Mouse (Mus musculus) bone marrow macrophage, adult 2 months (primary cell): ENCODE data around the gene 4930426L09Rik.

Experiments used
- CTCF ChIP-seq: IDR thresholded peaks from 2 replicates; pipeline ENCODE4 v1.5.1; 2012; ENCODE audit warnings: low read depth, mild to moderate bottlenecking, low read length, moderate library complexity
- POLR2A ChIP-seq: IDR thresholded peaks from 2 replicates; pipeline ENCODE4 v1.6.1; 2012; ENCODE audit warnings: mild to moderate bottlenecking, low read depth, low read length, borderline replicate concordance

DNA sequence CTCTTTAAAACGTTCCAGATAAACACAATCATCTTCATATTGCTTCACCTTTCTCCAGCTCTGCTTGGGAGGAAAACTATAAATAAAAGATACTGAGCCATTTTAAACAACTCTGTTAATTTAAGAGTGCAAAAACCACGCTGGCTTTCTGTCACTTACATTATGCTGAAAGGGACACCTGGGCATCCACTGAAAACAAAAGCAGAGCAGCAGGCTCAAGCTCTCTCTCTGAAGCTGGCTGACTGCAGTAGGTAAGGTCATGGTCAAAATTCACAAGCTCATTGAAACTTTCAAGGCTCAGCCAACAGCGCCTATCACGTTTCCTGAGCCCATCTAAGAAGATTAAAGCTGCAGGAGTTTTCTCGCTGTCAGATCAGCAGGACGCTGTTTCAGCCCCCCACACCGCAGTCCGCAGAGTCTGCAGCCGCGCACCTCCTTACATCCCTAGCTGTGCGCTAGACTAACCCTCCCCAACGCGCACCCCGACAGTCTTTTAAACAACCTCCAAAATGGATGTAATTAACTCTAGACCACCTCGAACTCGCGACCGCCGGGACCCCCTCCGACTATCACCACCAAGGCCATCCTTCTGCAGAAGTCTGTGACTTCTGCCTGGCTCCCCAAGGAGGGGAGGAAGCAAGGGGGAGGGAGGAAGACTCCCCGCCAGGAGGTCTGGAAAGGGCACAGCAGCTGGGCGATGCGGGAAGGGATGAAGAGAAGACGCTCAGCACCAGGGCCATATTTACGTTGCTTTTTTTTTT lies 1.5 kb upstream of the 4930426L09Rik start:
- TF ChIP-seq POLR2A (no peak), CTCF (no peak)
